Mouse (Mus musculus): ENCODE data around the gene Elane.
A peak's percentile ranks its signal among the peaks of the same experiment; 100 is the strongest.

Elane gene

DNA sequence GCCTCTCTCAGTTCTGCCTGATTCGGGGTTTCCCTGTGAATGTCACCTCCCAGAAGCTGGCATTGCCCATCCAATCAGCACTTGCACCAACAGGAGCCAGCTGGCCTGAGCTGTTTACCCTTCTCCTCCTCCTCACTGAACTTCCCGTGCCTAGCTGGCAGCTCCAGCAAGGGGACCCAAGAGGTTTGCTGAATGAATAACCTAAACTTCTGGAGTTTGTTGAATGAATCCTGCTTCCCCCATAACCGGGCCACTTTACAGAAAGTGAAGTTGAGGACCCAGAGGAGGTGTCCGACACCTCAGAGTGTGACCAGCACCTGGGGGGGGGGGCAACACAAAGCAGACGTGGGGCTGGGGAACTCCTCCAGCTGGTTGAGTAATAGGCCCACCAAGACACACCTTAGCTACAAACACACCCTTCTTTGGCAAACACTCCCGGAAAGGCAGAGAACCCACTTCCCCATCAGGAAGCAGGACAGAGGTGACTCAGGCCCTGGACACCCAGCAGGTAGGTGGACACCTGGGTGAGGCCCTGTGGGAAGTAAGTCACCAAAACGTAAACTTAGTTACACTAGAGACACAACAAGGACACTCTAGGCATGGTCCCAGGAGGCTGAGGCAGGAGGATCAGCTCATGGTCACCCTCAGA, 29.0 kb downstream of the Elane start:
- no peak for DNase-seq (ENCODE audit: low spot score in 2 of 2)

DNA sequence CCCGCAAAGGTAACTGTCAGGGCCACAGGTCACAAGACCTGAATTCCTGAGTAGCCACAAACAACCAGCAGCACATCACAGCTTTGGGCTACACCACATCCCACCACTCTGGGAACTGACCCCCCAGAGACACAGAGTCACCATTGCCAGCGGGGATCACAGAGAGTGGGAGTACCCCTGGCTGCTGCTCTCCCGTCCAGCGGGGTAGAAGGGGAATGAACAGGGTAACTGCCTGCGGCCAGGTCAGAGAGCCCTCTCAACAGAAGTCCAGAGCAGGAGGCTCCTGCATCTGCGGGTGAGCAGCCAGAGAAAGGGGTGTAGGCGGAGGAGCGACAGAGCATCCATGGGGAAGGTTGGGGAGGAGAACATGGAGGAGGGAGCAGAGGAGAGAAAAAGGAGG, 30.0 kb downstream of the Elane start:
- no peak for DNase-seq (ENCODE audit: low spot score in 2 of 2)

DNA sequence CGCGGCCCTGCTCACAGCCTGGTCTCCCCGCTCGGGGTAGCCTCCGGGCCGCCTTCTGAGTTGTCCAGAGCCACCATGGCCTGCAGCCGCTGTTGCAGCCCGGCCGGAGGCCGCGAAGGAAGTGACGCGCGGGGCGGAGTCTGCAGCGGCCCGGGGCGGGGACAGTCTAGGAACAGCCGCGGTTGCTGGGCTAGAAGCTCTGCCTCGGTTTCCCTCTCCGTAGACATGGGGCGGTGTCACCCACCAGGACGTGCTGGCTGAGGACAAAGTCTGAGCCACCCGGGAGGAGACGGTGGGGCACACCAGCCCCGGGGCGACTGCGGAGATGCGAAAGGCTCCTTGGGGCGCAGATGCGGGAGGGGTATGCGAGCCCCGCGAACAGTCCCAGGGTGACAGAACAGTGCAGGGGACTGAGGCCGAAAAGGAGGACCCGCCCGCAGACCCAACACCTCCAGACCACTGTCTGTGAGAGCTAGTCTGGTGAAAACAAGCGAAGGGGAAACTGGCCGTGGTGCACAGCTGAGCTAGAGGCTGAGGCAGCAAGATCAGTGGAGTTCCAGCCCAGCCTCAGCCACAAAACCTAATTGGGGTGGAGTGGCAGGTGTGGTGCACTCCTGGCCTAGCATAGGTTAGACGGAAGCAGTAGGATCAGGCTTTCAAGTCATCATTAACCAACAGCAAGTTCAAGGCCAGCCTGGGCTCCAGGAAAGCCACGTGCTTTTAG, 30.9 kb downstream of the Elane start, which contains the start of gene Kiss1r:
Gene Kiss1r (plus strand): TSS at position 164 of the 724 bp plus-strand sequence.
- peak; percentile 89 to 90 for DNase-seq (ENCODE audit: low spot score in 2 of 2)

DNA sequence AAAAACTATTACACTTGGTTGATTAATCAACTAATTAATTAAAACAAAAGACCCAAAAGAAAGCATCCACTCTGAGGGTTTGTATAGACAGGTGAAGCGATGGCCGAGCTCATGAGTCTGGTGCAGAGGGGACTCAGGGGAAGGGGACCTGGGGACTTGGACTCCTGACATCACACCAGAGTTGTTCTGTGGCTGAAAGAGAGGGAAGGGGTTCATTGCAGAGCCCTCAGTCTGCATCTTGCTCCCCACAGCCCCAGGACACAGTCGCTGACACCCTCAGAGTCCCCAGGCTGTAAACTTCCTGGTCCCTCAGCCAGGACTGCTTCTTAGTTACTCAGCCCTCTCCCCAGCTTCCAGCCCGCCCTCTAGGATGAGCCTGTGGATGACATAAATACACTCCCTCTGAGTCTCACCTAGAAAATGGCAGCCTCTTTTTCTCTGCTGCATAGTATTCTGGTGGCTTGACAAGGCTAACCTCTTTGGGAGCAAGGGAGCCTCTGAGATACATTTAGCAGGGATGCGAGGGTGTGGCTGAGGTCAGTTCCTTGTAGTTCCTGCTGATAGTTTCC, 31.6 kb downstream of the Elane start:
- no peak for DNase-seq (ENCODE audit: low spot score in 2 of 2)

DNA sequence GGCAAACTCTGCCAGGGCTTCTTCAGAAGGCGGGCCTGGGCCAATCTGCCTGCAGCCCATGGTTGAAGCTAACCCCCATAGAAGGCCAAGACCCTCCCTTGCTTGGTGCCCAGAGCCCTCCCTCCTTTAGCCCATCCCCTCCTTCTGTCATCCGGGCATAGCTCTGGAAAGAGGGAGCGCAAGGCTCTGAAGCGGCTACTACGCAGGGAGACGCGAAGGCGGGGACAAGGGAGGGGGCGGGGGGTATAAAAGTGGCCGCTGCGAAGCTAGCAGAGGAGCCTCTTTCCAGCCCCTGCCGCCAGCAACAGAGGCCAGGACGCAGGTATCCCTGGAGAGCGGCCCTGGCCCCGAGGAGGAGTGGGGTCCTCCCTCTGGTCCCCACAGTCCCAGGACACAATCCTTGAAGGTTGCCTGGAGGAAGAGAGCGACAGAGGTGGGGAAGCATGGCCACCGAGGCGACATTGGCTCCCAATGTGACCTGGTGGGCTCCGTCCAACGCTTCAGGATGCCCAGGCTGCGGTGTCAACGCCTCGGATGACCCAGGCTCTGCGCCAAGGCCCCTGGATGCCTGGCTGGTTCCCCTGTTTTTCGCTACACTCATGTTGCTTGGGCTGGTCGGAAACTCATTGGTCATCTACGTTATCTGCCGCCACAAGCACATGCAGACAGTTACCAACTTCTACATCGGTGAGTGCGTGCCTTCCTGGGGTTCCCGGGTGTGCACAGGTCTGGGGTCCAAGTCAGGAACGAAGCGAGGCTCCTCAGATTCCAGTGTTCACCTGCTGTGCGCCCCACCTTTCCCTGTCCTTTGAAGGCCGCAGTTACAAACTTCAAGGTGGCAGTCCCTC, 32.4 kb downstream of the Elane start:
- no peak for DNase-seq (ENCODE audit: low spot score in 2 of 2)

DNA sequence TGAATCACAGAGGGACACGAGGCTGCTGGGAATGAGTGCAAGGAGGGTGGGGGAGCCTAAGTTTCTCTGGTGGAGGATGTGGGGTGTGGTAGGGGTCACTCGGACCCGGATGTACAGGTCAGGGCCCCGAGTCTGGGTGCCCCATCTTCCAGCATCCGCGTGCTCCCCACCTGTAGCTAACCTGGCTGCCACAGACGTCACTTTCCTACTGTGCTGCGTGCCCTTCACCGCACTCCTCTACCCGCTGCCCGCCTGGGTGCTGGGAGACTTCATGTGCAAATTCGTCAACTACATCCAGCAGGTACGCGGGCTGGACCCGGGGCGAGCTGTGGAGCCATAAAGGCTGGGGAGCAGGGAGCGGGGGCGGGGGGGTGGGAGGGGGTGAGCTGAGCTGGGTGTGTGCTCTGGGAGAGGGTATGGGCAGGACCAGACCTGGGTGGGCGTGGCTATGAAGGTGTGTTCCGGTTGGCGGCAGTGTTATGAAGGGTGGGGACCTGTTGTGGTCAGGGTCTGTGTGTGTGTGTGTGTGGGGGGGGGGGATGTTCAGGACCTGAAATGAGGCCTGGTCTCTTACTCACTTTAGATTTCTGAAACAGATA, 33.3 kb downstream of the Elane start:
- no peak for DNase-seq (ENCODE audit: low spot score in 2 of 2)

DNA sequence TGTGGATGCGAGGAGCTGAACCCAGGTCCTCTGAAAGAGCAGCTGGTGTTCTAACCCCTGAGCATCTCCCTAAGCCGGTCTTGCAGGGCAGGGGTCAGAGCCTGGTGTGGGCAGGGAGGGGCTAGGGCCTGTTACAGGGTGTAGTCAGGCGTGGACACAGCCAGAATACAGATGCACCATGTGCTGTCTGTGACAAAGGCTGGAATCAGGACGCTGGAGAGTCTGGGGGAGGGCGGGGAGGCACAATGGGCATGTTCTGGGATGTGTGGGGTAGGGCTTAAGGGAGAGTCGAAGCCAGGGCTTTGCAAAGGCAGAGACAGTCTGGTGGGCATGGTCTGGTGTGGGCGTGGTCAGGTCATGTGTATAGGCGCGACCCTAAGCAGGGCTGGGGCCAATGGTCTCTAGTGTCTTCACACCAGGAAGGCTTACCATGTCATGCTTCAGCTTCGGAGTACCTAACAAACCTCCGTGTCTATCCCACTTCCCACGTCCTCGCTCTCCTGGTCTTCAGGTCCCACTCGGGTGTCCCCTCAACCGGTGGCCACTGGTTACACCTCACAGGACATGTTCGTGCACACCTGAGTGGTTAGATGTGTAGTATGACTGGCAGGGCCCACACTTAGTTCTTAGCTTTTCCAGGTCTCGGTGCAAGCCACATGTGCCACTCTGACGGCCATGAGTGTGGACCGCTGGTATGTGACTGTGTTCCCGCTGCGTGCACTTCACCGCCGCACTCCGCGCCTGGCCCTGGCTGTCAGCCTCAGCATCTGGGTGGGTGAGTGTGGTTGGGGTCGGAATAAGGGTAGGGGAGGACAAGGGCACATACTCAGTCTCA, 34.2 kb downstream of the Elane start:
- no peak for DNase-seq (ENCODE audit: low spot score in 2 of 2)

DNA sequence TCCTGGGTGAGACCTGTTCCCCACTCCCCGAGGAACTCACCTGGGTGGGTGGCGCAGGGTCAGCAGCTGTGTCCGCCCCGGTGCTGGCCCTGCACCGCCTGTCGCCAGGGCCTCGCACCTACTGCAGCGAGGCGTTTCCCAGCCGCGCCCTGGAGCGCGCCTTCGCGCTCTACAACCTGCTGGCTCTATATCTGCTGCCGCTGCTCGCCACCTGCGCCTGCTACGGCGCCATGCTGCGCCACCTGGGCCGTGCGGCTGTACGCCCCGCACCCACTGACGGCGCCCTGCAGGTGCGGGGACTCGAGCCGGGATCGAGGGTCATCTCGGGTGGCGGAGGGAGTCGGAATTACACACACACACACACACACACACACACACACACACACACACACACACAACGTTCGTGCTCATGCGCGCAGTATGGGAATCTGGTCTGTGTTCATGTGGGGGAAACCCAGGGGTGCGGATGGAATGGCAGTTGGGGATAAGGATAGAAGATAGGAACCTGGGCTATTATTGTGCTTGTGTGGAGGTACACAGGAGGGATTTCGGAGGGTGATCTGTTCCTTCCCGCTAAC, 35.0 kb downstream of the Elane start, which contains the start of gene R3hdm4:
Gene R3hdm4 (minus strand): TSS at position 251 of the 578 bp plus-strand sequence.
- DNase-seq (ENCODE audit: low spot score in 2 of 2) = no peak

DNA sequence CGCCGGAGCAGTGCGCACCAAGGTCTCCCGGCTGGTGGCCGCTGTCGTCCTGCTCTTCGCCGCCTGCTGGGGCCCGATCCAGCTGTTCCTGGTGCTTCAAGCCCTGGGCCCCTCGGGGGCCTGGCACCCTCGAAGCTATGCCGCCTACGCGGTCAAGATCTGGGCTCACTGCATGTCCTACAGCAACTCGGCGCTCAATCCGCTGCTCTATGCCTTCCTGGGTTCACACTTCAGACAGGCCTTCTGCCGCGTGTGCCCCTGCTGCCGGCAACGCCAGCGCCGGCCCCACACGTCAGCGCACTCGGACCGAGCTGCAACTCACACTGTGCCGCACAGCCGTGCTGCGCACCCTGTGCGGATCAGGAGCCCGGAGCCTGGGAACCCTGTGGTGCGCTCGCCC, 35.5 kb downstream of the Elane start:
- DNase-seq (ENCODE audit: low spot score in 2 of 2) = no peak

DNA sequence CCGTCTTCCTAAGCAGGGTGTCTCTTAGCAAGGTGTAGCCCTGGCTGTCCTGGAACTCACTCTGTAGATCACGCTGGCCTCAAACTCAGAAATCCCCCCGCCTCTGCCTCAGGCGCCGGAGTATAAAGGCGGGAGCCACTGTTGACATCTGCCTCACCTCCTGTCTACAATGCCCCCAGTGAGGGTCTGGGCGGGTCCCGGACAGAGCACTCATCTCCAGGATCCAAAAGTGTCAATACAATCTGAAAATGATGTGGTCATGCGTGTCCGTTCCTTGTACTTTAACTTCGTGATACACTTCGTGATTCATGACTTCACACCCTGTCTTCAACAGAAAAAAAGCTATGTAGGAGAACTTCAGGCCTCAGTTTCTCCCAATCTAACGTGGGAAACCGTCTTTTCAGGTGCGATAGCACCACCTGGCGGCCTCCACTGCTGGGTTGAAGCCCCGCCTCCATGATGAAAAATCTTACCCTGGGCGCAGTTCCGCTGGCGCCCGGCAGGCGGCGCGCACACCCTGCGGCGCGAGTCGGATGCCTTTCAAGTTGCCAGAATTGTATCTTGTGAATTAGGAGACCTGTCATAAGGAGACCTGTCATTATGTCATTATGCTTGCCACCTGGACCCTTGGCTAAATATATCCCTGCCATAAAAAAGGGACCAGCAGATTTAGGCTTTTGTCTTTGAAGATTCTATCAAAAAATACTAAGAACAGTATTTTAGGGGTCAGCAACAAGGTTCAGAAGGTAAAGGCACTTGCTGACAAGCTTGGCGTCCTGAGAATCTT, 39.1 kb downstream of the Elane start:
- DNase-seq (ENCODE audit: low spot score in 2 of 2) = peak; percentile 91 to 93

DNA sequence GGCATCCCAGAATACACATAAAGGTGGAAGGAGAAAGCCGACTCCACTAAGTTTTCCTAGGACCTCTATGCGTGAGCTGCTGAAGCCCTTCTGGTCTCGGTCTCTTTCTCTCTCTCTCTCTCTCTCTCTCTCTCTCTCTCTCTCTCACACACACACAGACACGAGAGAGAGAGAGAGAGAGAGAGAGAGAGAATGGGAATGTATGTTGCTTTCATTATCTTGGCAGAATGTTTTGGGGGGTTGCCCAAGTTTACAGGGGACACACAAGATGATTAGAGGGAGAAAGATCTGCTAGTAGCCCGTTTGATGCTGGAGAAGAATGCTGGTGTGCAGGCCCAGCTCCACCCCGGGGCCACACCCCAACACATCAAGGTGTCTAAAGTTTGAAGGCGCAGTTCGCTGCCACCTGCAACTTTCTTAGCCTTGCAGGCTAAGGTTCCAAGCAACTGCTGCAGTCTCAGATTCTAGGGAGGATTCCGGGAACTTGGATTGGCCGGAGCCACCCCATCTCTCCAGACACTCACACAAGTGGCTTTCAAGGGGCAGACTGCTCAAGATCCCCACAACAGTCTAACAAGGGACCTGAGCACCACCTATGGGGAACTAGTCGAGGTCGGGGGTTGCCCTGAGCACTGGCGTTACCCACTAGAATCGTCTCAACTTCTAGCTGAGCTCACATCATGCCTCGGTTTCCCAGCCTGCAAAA, 39.9 kb downstream of the Elane start:
- DNase-seq (ENCODE audit: low spot score in 2 of 2) = no peak

DNA sequence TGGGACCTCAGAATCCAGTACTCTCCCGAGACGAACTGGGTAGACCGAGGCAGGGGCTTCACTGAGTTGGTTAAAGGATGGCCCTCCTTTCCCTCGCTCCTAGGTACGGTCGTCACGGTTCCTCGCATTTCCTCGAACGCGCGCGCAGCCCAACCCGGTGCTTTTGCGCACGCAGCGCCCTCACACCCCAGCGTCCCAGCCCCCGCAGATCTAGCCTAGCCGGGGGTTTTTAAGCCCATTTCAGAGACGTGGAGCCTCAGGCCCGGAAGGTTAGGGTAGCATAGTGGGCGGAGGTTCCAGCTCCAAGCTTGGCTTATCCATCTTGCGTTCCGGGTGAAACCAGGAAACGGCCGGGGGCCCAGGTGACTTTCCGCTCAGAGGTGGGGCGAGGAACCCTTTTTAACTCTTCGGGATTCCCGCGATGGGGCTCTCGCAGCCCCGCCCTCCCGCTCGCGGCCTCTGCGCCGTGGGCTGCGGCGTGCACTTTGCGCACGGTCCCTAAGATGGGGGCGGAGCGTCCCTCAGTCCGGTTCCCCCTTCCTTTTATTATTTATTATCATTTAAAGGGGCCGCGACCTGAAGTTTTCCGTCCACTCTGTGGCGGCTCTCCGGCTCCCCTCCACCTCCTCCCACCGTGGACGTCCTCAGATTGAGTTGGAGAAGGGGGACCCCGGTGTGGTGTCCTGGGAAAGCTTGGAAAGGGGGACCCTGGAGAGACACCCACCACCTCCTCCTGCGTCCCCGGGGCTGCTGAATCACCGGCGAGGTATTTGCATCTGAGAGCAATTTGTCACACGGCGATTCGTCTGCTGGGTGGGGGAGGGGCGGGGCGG, 40.7 kb downstream of the Elane start, which contains the start of gene Arid3a:
Gene Arid3a (plus strand): TSS at position 553 of the 833 bp plus-strand sequence.
- DNase-seq (ENCODE audit: low spot score in 2 of 2) = peak; percentile 83 to 90

DNA sequence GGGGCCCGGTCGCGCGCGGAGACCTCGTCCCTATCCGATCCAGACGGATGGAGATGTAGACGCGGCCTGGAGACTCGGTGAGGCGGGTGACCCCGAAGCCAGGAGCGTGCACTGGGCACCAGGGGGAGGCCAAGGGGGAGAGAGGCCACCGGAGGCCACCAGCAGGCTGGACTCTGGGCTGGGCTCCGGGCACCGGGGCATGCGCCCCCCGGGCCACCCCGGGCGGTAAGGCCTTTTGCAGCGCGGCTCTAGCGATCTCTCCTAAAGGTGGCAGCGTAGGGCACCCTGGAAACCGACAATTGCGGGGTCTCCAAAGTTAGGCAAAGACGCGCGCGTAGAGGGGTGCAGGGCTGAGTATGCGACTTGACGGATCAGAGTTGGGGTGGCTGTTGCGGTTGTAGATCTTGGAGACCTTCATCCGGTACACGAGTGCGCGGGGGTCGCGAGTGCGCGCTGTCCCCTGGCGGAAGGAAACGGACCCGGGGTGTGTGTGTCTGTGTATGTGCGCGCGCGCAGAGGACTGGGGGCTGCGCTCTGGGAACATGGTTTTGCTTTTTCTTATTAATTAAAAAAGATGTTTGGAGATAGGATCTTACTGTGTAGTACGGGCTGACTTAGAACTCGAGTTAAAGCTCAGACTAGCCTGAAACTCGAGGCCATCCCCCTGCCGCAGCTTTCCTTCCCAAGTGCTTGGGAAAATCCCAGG, 41.4 kb downstream of the Elane start:
- peak in 1 of 2 experiments; percentile 52 for DNase-seq (ENCODE audit: low spot score in 2 of 2)

DNA sequence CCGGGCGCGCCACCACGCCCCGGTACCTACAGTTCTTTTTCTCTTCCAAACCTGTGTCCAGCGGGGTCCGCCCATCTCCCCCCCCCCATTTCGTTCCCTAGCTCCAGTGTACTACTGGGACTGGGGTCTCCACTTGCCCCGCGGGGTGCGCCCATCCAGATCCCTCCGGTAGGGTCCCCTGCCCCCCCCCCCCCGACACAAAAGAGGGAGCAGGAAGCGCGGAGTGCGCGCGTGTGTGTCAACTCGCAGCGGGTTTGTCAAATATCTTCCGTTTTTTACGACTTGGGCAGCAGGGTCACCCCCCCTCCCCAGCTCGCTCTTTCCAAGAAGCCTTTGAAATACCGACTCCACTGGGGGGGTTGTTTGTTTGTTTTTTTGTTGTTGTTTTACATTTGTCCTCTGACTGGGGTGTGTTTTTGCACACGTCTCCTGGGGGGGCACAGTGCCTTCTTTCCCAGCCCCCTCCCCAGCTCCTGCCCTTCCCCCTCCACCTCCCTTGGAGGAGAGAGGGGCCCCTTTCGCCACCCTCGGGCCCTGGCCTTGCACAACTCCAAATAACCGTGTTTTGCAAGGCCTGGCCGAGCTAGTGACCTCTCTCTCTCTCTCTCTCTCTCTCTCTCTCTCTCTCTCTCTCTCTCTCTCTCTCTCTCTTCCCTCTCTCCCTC, 42.1 kb downstream of the Elane start:
- no peak for DNase-seq (ENCODE audit: low spot score in 2 of 2)

DNA sequence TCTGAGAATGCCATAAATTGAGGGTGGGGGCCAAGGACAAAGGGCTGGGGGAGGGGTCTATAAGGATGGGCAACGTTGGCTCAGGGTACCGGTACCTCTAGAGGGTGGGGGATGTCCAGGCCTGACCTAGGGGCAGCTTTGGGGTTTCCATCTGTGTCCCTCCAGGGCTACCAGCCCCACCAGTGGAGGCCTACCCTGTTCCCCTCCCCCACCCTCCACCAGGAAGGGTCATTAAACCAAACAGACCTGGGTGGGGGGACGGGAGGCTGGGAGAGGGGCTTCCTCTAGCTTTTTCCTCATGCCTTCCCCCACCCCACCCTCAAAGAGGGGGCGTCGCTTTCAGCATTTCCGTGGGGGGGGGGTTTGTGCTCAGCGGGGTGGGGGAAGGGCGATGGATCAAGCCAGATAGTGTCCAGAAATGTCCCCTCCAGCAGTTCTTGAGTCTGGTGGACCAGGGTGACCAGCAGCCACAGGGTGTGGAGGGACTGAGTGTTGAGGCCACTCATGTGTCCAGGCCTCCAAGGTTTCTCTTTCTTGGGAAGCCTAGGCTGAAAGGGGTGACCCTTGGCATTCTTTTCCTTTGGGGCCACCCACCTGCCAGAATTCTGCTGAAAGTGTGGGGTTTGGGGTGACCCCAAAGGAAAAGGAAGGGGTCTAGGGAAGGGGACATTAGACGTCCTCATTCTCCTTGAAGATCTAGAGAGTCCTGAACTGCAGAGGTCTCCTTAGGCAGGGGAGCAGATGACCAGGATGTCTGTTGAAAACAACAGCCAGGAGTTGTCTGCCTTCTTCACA, 43.1 kb downstream of the Elane start:
- no peak for DNase-seq (ENCODE audit: low spot score in 2 of 2)
